8 mouse cellular contexts compared by ENCODE assay signal in genomic region chr13:90885856-90886532, GRCm38 (mm10). TPM values are rescaled to one million over a fixed set of nuclear protein-coding genes. Genes with fewer than 3 reads are reported as not detected.
A peak's percentile ranks its signal among the peaks of the same experiment; 100 is the strongest.
DNase-seq lines count a peak whose midpoint lies in the region; ATAC-seq and TF ChIP-seq lines count a peak whose summit lies in the region.

No protein-coding gene starts in this region.

- H3K36me3 ChIP-seq in MEL (ENCODE audit: control insufficient read depth in 1 of 2, insufficient read depth in 2 of 2, low read length in 2 of 2), result no peaks in the 10 kb centered on the region; a peak in 1 of 4 replicates
- no peaks in the 10 kb centered on the region for H3K36me3 ChIP-seq in embryonic facial prominence, embryonic 10.5 days (replicated peaks)
- H3K36me3 ChIP-seq in heart, embryonic 15.5 days, result no peaks in the 10 kb centered on the region
- no peaks in the 10 kb centered on the region for H3K36me3 ChIP-seq in liver, embryonic 11.5 days (ENCODE audit: control insufficient read depth, insufficient read depth, low read length)
- H3K36me3 ChIP-seq in midbrain, postnatal 0 days (ENCODE audit: insufficient read depth, low read length), result no peaks in the 10 kb centered on the region

- no peak for TF ChIP-seq POLR2A in MEL (IDR thresholded peaks at IDR 0.05; ENCODE audit: control insufficient read depth in 1 of 2, insufficient read depth in 1 of 2, low read depth in 1 of 2, low read length in 2 of 2, poor library complexity in 1 of 2)

- peak overlapping the region; percentile 62 for H3K4me2 ChIP-seq in heart, embryonic 15.5 days
- peak overlapping the region; percentile 80 for H3K4me2 ChIP-seq in liver, embryonic 11.5 days
- H3K4me2 ChIP-seq in midbrain, postnatal 0 days (ENCODE audit: low read depth, low read length, poor library complexity, severe bottlenecking), result peak overlapping the region; percentile 63

- peak in 1 of 2 experiments; percentile 27; a peak in 1 of 4 replicates for TF ChIP-seq EP300 in MEL (IDR thresholded peaks at IDR 0.05; ENCODE audit: low read depth in 1 of 2, low read length in 2 of 2)

- H3K9me3 ChIP-seq in MEL (replicated peaks; ENCODE audit: insufficient read depth, low read length), result no peaks in the 10 kb centered on the region
- no peaks in the 10 kb centered on the region for H3K9me3 ChIP-seq in embryonic facial prominence, embryonic 10.5 days
- no peaks in the 10 kb centered on the region for H3K9me3 ChIP-seq in heart, embryonic 15.5 days (replicated peaks)
- no peaks in the 10 kb centered on the region for H3K9me3 ChIP-seq in liver, embryonic 11.5 days (ENCODE audit: control insufficient read depth, low read length)
- H3K9me3 ChIP-seq in midbrain, postnatal 0 days (ENCODE audit: low read length), result no peaks in the 10 kb centered on the region

- no peak for TF ChIP-seq RAD21 in MEL (IDR thresholded peaks at IDR 0.05; ENCODE audit: low read depth, low read length)

- H3K9ac ChIP-seq in MEL (ENCODE audit: control insufficient read depth, low read depth, low read length, poor library complexity, severe bottlenecking), result no peak overlapping the region
- H3K9ac ChIP-seq in heart, embryonic 15.5 days, result no peak overlapping the region
- peak overlapping the region; percentile 40; the same call in 1 of the 2 replicates for H3K9ac ChIP-seq in liver, embryonic 11.5 days (ENCODE audit: low read depth, low read length)
- no peak overlapping the region for H3K9ac ChIP-seq in midbrain, postnatal 0 days (replicated peaks; ENCODE audit: low read length, poor library complexity, severe bottlenecking)

- WGBS in embryonic facial prominence, embryonic 10.5 days, result 44% methylated on average over 13 of the region's 13 CpGs
- WGBS in heart, embryonic 15.5 days, result 14% methylated on average over 13 of the region's 13 CpGs
- 30% methylated on average over 13 of the region's 13 CpGs for WGBS in liver, embryonic 11.5 days
- WGBS in midbrain, postnatal 0 days, result 54% methylated on average over 13 of the region's 13 CpGs

- no peaks in the 10 kb centered on the region for H3K27me3 ChIP-seq in MEL (ENCODE audit: control insufficient read depth in 1 of 2, insufficient read depth in 2 of 2, low read length in 2 of 2)
- H3K27me3 ChIP-seq in embryonic facial prominence, embryonic 10.5 days (replicated peaks; ENCODE audit: low read depth, poor library complexity, severe bottlenecking), result no peaks in the 10 kb centered on the region
- no peaks in the 10 kb centered on the region for H3K27me3 ChIP-seq in heart, embryonic 15.5 days
- H3K27me3 ChIP-seq in liver, embryonic 11.5 days (replicated peaks; ENCODE audit: control insufficient read depth, insufficient read depth, low read length), result no peaks in the 10 kb centered on the region
- H3K27me3 ChIP-seq in midbrain, postnatal 0 days (ENCODE audit: insufficient read depth, low read length), result no peaks in the 10 kb centered on the region

- peak; percentile 93 for ATAC-seq in heart, embryonic 15.5 days (replicated peaks; ENCODE audit: insufficient number of reproducible peaks, insufficient read depth, low FRiP score, low read depth)
- ATAC-seq in liver, embryonic 11.5 days (replicated peaks; ENCODE audit: low FRiP score), result peak; percentile 57
- peak; percentile 35; the same call in 1 of the 2 replicates for ATAC-seq in midbrain, postnatal 0 days (ENCODE audit: low FRiP score)

- H3K4me1 ChIP-seq in MEL (ENCODE audit: control insufficient read depth in 1 of 2, insufficient read depth in 2 of 2, low read length in 2 of 2), result 0 out of 4 replicates have a peak, but pooled peaks cover 0 to 3% of the 10 kb centered on the region in 2 experiments
- H3K4me1 ChIP-seq in embryonic facial prominence, embryonic 10.5 days, result peaks cover 10% of the 10 kb centered on the region
- peaks cover 15% of the 10 kb centered on the region for H3K4me1 ChIP-seq in heart, embryonic 15.5 days (replicated peaks)
- peaks cover 8% of the 10 kb centered on the region for H3K4me1 ChIP-seq in liver, embryonic 11.5 days (replicated peaks; ENCODE audit: control insufficient read depth, insufficient read depth, low read length)
- no peaks in the 10 kb centered on the region for H3K4me1 ChIP-seq in midbrain, postnatal 0 days (ENCODE audit: insufficient read depth, low read length)

- peak overlapping the region in 1 of 2 experiments; percentile 44; a peak in 2 of 4 replicates for H3K4me3 ChIP-seq in MEL (ENCODE audit: control insufficient read depth in 1 of 2, insufficient read depth in 1 of 2, low read depth in 2 of 2, low read length in 2 of 2)
- peak overlapping the region; percentile 55 for H3K4me3 ChIP-seq in embryonic facial prominence, embryonic 10.5 days
- peak overlapping the region; percentile 47 for H3K4me3 ChIP-seq in heart, embryonic 15.5 days
- peak overlapping the region; percentile 48 for H3K4me3 ChIP-seq in liver, embryonic 11.5 days (ENCODE audit: low read depth, low read length)
- peak overlapping the region; percentile 31 for H3K4me3 ChIP-seq in midbrain, postnatal 0 days (ENCODE audit: low read depth, low read length)

- TF ChIP-seq CTCF in MEL (IDR thresholded peaks at IDR 0.05 in 2 of 3, conservative IDR thresholded peaks at IDR 0.05 in 1 of 3; ENCODE audit: control insufficient read depth in 1 of 3, insufficient read depth in 1 of 3, low read depth in 2 of 3, low read length in 3 of 3, poor library complexity in 1 of 3, severe bottlenecking in 1 of 3), result no peak
- TF ChIP-seq CTCF in midbrain, postnatal 0 days (IDR thresholded peaks at IDR 0.05), result no peak

- H3K79me2 ChIP-seq in MEL (ENCODE audit: control insufficient read depth, insufficient read depth, low read length, poor library complexity), result no peaks in the 10 kb centered on the region

- no peak overlapping the region for H3K27ac ChIP-seq in MEL (ENCODE audit: control insufficient read depth, low read depth, low read length)
- 0 out of 2 replicates have a peak overlapping the region, but pooled peaks have one; percentile 30 for H3K27ac ChIP-seq in embryonic facial prominence, embryonic 10.5 days (replicated peaks)
- H3K27ac ChIP-seq in heart, embryonic 15.5 days, result peak overlapping the region; percentile 77
- H3K27ac ChIP-seq in liver, embryonic 11.5 days (ENCODE audit: low read depth, low read length), result no peak overlapping the region
- no peak overlapping the region for H3K27ac ChIP-seq in midbrain, postnatal 0 days (ENCODE audit: low read depth, low read length)

- peak; percentile 12 for DNase-seq in MEL (ENCODE audit: low read depth, low spot score)
- peak; percentile 14 for DNase-seq in embryonic facial prominence, embryonic 10.5 days (ENCODE audit: low spot score)
- no peak for DNase-seq in liver, embryonic 11.5 days (ENCODE audit: low spot score)
- no peak for DNase-seq in midbrain, postnatal 0 days (ENCODE audit: low spot score)
- no peak for DNase-seq in adrenal gland, postnatal 36 days
- no peak for DNase-seq in kidney, postnatal 4 days
- DNase-seq in left cerebral cortex, adult 9 months (ENCODE audit: low spot score in 2 of 2), result no peak

TF ChIP-seq in MEL, 35 proteins besides CTCF, POLR2A, EP300 and RAD21:
- TF ChIP-seq TCF12 (IDR thresholded peaks at IDR 0.05; ENCODE audit: low read depth, low read length) (peak; percentile 28; the same call in 1 of the 2 replicates), USF1 (IDR thresholded peaks at IDR 0.05; ENCODE audit: low read depth, low read length) (no peak), MEF2A (IDR thresholded peaks at IDR 0.05; ENCODE audit: extremely low read depth, insufficient replicate concordance, low read depth, low read length, poor library complexity, severe bottlenecking) (no peak), MXI1 (IDR thresholded peaks at IDR 0.05; ENCODE audit: low read depth, low read length) (no peak), ETS1 (IDR thresholded peaks at IDR 0.05; ENCODE audit: low read depth, low read length) (peak; percentile 62), ZC3H11A (IDR thresholded peaks at IDR 0.05; ENCODE audit: low read depth, low read length) (no peak)

RNA-seq across cellular contexts. Expression of gene Atp6ap1l, which starts 19.2 kb away (rescaled TPM):
- total RNA-seq in MEL (2012; rRNA removed), result not detected in 2 replicates
- polyA plus RNA-seq in MEL (2012; ENCODE audit: insufficient read depth in 1 of 2, insufficient read length in 2 of 2, low read depth in 1 of 2, low replicate concordance in 2 of 2, missing spikeins in 1 of 2), result not detected
- 0.59 TPM in 1 of 2 replicates, not detected in the other for polyA plus RNA-seq in embryonic facial prominence, embryonic 10.5 days (2016; fragmentation: Nextera tagmentation; extraction: Ambion mirVana)
- 0.53 and 0.92 TPM in 2 replicates for polyA plus RNA-seq in heart, embryonic 15.5 days (2015; fragmentation: Nextera tagmentation; extraction: Ambion mirVana)
- polyA plus RNA-seq in liver, embryonic 11.5 days (2014; fragmentation: Nextera tagmentation; extraction: Ambion mirVana), result not detected in 2 replicates
- 0.38 and 0.90 TPM in 2 replicates for total RNA-seq in midbrain, postnatal 0 days (2014; rRNA removed)
- 0.72 and 0.76 TPM in 2 replicates for polyA plus RNA-seq in midbrain, postnatal 0 days (2015; fragmentation: Nextera tagmentation; extraction: Ambion mirVana)
- not detected for total RNA-seq in adrenal gland, postnatal 36 days (2021)

RNA-seq across cellular contexts. Expression of gene Rps23, which starts 36.8 kb away (rescaled TPM):
- total RNA-seq in MEL (2012; rRNA removed), result 2,047 and 2,086 TPM in 2 replicates
- polyA plus RNA-seq in MEL (2012; ENCODE audit: insufficient read depth in 1 of 2, insufficient read length in 2 of 2, low read depth in 1 of 2, low replicate concordance in 2 of 2, missing spikeins in 1 of 2), result 100 to 1,000 TPM in 1 of 2 experiments, not detected in 1; 389 TPM
- polyA plus RNA-seq in embryonic facial prominence, embryonic 10.5 days (2016; fragmentation: Nextera tagmentation; extraction: Ambion mirVana), result 201 and 216 TPM in 2 replicates
- 97.2 and 135 TPM in 2 replicates for polyA plus RNA-seq in heart, embryonic 15.5 days (2015; fragmentation: Nextera tagmentation; extraction: Ambion mirVana)
- polyA plus RNA-seq in liver, embryonic 11.5 days (2014; fragmentation: Nextera tagmentation; extraction: Ambion mirVana), result 307 and 365 TPM in 2 replicates
- total RNA-seq in midbrain, postnatal 0 days (2014; rRNA removed), result 183 and 260 TPM in 2 replicates
- polyA plus RNA-seq in midbrain, postnatal 0 days (2015; fragmentation: Nextera tagmentation; extraction: Ambion mirVana), result 111 and 140 TPM in 2 replicates
- 100 to 1,000 TPM; 414 to 442 TPM for total RNA-seq in adrenal gland, postnatal 36 days (2021)

Comparison
In these comparisons a context has a peak if more than half of its experiments do, and no peak if none do; other contexts are left out.
1. DNase-seq: peak in MEL (single experiment) and embryonic facial prominence, embryonic 10.5 days (single experiment); none in liver, embryonic 11.5 days (single experiment), midbrain, postnatal 0 days (single experiment), adrenal gland, postnatal 36 days (0 of 2), kidney, postnatal 4 days (0 of 2) and left cerebral cortex, adult 9 months (0 of 2).
2. H3K27ac ChIP-seq: peak in embryonic facial prominence, embryonic 10.5 days (single experiment) and heart, embryonic 15.5 days (single experiment); none in MEL (single experiment), liver, embryonic 11.5 days (single experiment) and midbrain, postnatal 0 days (single experiment).
3. ATAC-seq: peak in every context shown above with its lines; median percentile 93 in heart, embryonic 15.5 days; 57 in liver, embryonic 11.5 days; 35 in midbrain, postnatal 0 days.
4. Peak in every context shown above with its lines, with median percentiles within 50 percentile points of each other: H3K4me2 ChIP-seq.